In genomic region chr3:136570517-136570916, GRCm38 (mm10) we compare ENCODE assay signal across 19 mouse cellular contexts.
DNase-seq lines count a peak whose midpoint lies in the region; ATAC-seq and TF ChIP-seq lines count a peak whose summit lies in the region.
"Had no signal": no experiment of that assay in that cellular context is flagged by ENCODE, and none has a peak within 500 bp of the region (broad histone marks: within the 10 kb centered on the region; RNA-seq: fewer than 3 reads in every experiment).

No protein-coding gene starts in this region.

- H3K27ac ChIP-seq in kidney, embryonic 15.5 days = no peak overlapping the region
- H3K27ac ChIP-seq: embryonic facial prominence, embryonic 15.5 days; forebrain, embryonic 10.5 days; heart, embryonic 10.5 days; hindbrain, embryonic 12.5 days; intestine, embryonic 15.5 days; limb, embryonic 12.5 days; liver, embryonic 13.5 days had no signal

- H3K36me3 ChIP-seq in kidney, embryonic 15.5 days = no peaks in the 10 kb centered on the region
- no peaks in the 10 kb centered on the region for H3K36me3 ChIP-seq in myocyte (ENCODE audit: control insufficient read depth, insufficient read depth)
- H3K36me3 ChIP-seq: embryonic facial prominence, embryonic 15.5 days; forebrain, embryonic 10.5 days; heart, embryonic 10.5 days; hindbrain, embryonic 12.5 days; intestine, embryonic 15.5 days; limb, embryonic 12.5 days; liver, embryonic 13.5 days had no signal

- H3K9me3 ChIP-seq in kidney, embryonic 15.5 days (replicated peaks) = no peaks in the 10 kb centered on the region
- H3K9me3 ChIP-seq: embryonic facial prominence, embryonic 15.5 days; forebrain, embryonic 10.5 days; heart, embryonic 10.5 days; hindbrain, embryonic 12.5 days; intestine, embryonic 15.5 days; limb, embryonic 12.5 days; liver, embryonic 13.5 days had no signal

- no peak overlapping the region for H3K4me3 ChIP-seq in kidney, embryonic 15.5 days (replicated peaks)
- H3K4me3 ChIP-seq in myocyte = no peak overlapping the region
- H3K4me3 ChIP-seq: embryonic facial prominence, embryonic 15.5 days; forebrain, embryonic 10.5 days; heart, embryonic 10.5 days; hindbrain, embryonic 12.5 days; intestine, embryonic 15.5 days; limb, embryonic 12.5 days; liver, embryonic 13.5 days had no signal

- peak; percentile 3 for DNase-seq in cerebellum, adult 9-10 months
- peak; percentile 21 for DNase-seq in kidney, adult 9 months
- peak; percentile 17 for DNase-seq in embryo, embryonic 11 days
- DNase-seq in thymus, postnatal 4 days = no peak
- DNase-seq in adrenal gland, postnatal 25 days = no peak
- DNase-seq: gastrocnemius, postnatal 25 days; heart, postnatal 10 days; liver, embryonic 13.5 days; midbrain, embryonic 14.5 days; right cerebral cortex, postnatal 4 days had no signal

- H3K9ac ChIP-seq in kidney, embryonic 15.5 days = no peak overlapping the region
- H3K9ac ChIP-seq: embryonic facial prominence, embryonic 15.5 days; hindbrain, embryonic 12.5 days; intestine, embryonic 15.5 days; limb, embryonic 12.5 days; liver, embryonic 13.5 days had no signal

- WGBS in kidney, embryonic 15.5 days = 69% methylated on average over 1 of the region's 1 CpGs

- no peak overlapping the region for H3ac ChIP-seq in myocyte (ENCODE audit: control insufficient read depth, insufficient read length)

- ATAC-seq in cerebellum, adult (ENCODE audit: insufficient number of reproducible peaks, low FRiP score, low TSS enrichment) = no peak
- ATAC-seq in kidney, embryonic 15.5 days (replicated peaks; ENCODE audit: low FRiP score) = no peak
- ATAC-seq: intestine, embryonic 15.5 days had no signal

- H3K79me2 ChIP-seq in myocyte (ENCODE audit: control insufficient read depth, insufficient read depth) = no peaks in the 10 kb centered on the region

- H3K4me1 ChIP-seq in kidney, embryonic 15.5 days = no peaks in the 10 kb centered on the region
- H3K4me1 ChIP-seq: embryonic facial prominence, embryonic 15.5 days; forebrain, embryonic 10.5 days; heart, embryonic 10.5 days; hindbrain, embryonic 12.5 days; intestine, embryonic 15.5 days; limb, embryonic 12.5 days; liver, embryonic 13.5 days had no signal

- no peak for TF ChIP-seq POLR2A in myocyte (IDR thresholded peaks at IDR 0.05; ENCODE audit: insufficient read length, low read depth)

- H3K4me2 ChIP-seq in kidney, embryonic 15.5 days = no peak overlapping the region
- H3K4me2 ChIP-seq in myocyte (ENCODE audit: low read depth) = no peak overlapping the region
- H3K4me2 ChIP-seq: embryonic facial prominence, embryonic 15.5 days; hindbrain, embryonic 12.5 days; intestine, embryonic 15.5 days; limb, embryonic 12.5 days; liver, embryonic 13.5 days had no signal

- no peaks in the 10 kb centered on the region for H3K27me3 ChIP-seq in kidney, embryonic 15.5 days
- no peaks in the 10 kb centered on the region for H3K27me3 ChIP-seq in myocyte (ENCODE audit: control insufficient read depth, insufficient read depth, insufficient read length)
- H3K27me3 ChIP-seq: embryonic facial prominence, embryonic 15.5 days; hindbrain, embryonic 12.5 days; intestine, embryonic 15.5 days; limb, embryonic 12.5 days; liver, embryonic 13.5 days had no signal

TF ChIP-seq in myocyte, 11 proteins besides CTCF, POLR2A, EP300 and RAD21:
- TF ChIP-seq MYOG (IDR thresholded peaks at IDR 0.05; ENCODE audit: control insufficient read depth in 1 of 3, insufficient read depth in 1 of 3, insufficient read length in 2 of 3, low read depth in 2 of 3) (peak in 1 of 3 experiments; percentile 54), TCF12 (IDR thresholded peaks at IDR 0.05; ENCODE audit: insufficient read depth, poor library complexity, severe bottlenecking) (peak; percentile 5), MYOD1 (IDR thresholded peaks at IDR 0.05; ENCODE audit: control insufficient read depth in 1 of 3, insufficient read length in 2 of 3, low read depth in 2 of 3) (peak in 1 of 3 experiments; percentile 11), SRF (IDR thresholded peaks at IDR 0.05; ENCODE audit: control insufficient read depth, insufficient read length, low read depth) (no peak)

Comparison
In these comparisons a context has a peak if more than half of its experiments do, and no peak if none do; other contexts are left out.
1. DNase-seq: peak in cerebellum, adult 9-10 months (single experiment), kidney, adult 9 months (single experiment) and embryo, embryonic 11 days (single experiment); none in thymus, postnatal 4 days (single experiment) and adrenal gland, postnatal 25 days (single experiment).